Mouse (Mus musculus): ENCODE measurements around the gene Tpsab1. TPM values are rescaled to one million over a fixed set of nuclear protein-coding genes. Genes with fewer than 3 reads are reported as not detected.

The Tpsab1 gene
- polyA plus RNA-seq, 1 experiment from 2014 or later: not detected

DNA sequence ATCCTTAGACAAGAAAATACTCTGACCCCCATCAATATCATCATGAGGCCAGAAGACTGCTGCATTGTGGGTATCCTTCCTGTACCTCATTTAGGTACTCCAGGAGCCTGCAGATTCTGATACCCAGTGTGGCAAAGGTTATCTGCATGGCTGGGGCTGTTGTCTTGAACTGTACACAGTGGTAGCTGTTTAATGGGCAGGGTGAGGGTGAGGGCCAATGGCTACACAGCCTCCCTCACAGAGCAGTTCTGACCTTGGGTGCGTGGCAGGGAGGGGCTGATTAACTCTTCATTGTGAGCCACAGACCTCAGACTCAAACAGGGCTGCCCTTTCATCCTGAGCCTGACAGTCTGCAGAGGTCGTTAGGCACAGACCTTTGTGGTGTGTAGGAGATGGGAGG is 22.4 kb downstream of the Tpsab1 start:
- Histone ChIP-seq H3K27ac (no peak overlapping the region), H3K27me3 (peaks cover 20% of the 10 kb centered on the region; the same call in 1 of the 2 replicates), H3K9me3 (no peaks in the 10 kb centered on the region), H3K4me3 (replicated peaks) (no peak overlapping the region), H3K4me2 (no peak overlapping the region), H3K4me1 (no peaks in the 10 kb centered on the region), H3K9ac (no peak overlapping the region), H3K36me3 (replicated peaks) (no peaks in the 10 kb centered on the region)
- 18% methylated on average over 2 of the region's 2 CpGs for WGBS
- ATAC-seq (ENCODE audit: low FRiP score): no peak

- 93% methylated on average over 8 of the region's 8 CpGs for WGBS
- Histone ChIP-seq H3K9ac (no peak overlapping the region), H3K27ac (no peak overlapping the region), H3K27me3 (peaks cover 19% of the 10 kb centered on the region; the same call in 1 of the 2 replicates), H3K4me3 (replicated peaks) (no peak overlapping the region), H3K9me3 (no peaks in the 10 kb centered on the region), H3K4me2 (no peak overlapping the region), H3K4me1 (no peaks in the 10 kb centered on the region), H3K36me3 (replicated peaks) (no peaks in the 10 kb centered on the region)
- no peak for ATAC-seq (ENCODE audit: low FRiP score)
Measured at GRCm38 (mm10) chr17:25320819-25321218, 24.5 kb downstream of the Tpsab1 start.

GRCm38 (mm10) chr17:25318354-25318753 is 27.0 kb downstream of the Tpsab1 start, which contains the start of gene Prss29:
TSS of gene Prss29 (plus strand) at chr17:25318654.
- H3K4me2 ChIP-seq: no peak within 1 kb of the TSS
- no peaks in the 10 kb centered on the region for H3K4me1 ChIP-seq
- WGBS: 80% methylated on average over 5 of the region's 5 CpGs
- no peaks in the 10 kb centered on the region for H3K9me3 ChIP-seq
- H3K27ac ChIP-seq: no peak within 1 kb of the TSS
- peaks cover 12% of the 10 kb centered on the region; the same call in 1 of the 2 replicates for H3K27me3 ChIP-seq
- no peak for ATAC-seq (ENCODE audit: low FRiP score)
- no peaks in the 10 kb centered on the region for H3K36me3 ChIP-seq (replicated peaks)
- H3K4me3 ChIP-seq (replicated peaks): no peak within 1 kb of the TSS
- H3K9ac ChIP-seq: no peak within 1 kb of the TSS

GRCm38 (mm10) chr17:25308346-25308745 is 37.0 kb downstream of the Tpsab1 start, which contains the start of gene Prss28:
TSS of gene Prss28 (plus strand) at chr17:25308646.
- Histone ChIP-seq H3K36me3 (replicated peaks) (no peaks in the 10 kb centered on the region), H3K4me3 (replicated peaks) (no peak within 1 kb of the TSS), H3K4me1 (no peaks in the 10 kb centered on the region), H3K27ac (no peak within 1 kb of the TSS), H3K4me2 (no peak within 1 kb of the TSS), H3K9me3 (no peaks in the 10 kb centered on the region), H3K9ac (no peak within 1 kb of the TSS), H3K27me3 (no peaks in the 10 kb centered on the region)
- WGBS: 87% methylated on average over 4 of the region's 4 CpGs
- ATAC-seq (ENCODE audit: low FRiP score): no peak

- peaks cover 18% of the 10 kb centered on the region; the same call in 1 of the 2 replicates for H3K27me3 ChIP-seq
- no peak within 1 kb of the TSS for H3K9ac ChIP-seq
- H3K4me3 ChIP-seq (replicated peaks): no peak within 1 kb of the TSS
- no peaks in the 10 kb centered on the region for H3K4me1 ChIP-seq
- H3K36me3 ChIP-seq (replicated peaks): no peaks in the 10 kb centered on the region
- no peak for ATAC-seq (ENCODE audit: low FRiP score)
- H3K4me2 ChIP-seq: no peak within 1 kb of the TSS
- no peak within 1 kb of the TSS for H3K27ac ChIP-seq
- no peaks in the 10 kb centered on the region for H3K9me3 ChIP-seq
- 91% methylated on average over 5 of the region's 5 CpGs for WGBS
Measured at GRCm38 (mm10) chr17:25298094-25298493, 47.3 kb downstream of the Tpsab1 start, which contains the start of gene Prss34. TSS of gene Prss34 (plus strand) at chr17:25298394.

DNA sequence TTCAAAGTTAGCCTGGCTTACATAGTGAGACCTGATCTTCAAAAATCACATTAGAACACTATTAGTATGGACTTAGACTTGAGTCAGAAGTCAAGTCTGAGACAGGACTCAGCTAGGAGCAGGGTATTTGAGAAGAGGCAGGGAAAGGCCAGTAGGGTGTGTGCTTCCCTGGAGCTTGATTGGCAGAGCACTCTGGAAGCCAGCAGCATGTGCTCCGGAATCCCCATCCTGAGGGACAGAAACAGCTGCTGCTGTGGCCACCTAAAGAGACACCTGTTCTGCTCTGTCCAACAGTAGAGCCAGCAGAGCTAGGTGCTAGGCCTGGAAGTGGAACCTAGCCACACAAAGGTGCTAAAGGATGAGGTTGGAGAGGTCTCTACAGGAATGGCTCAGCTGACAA is 51.3 kb downstream of the Tpsab1 start:
- 50% methylated on average over 1 of the region's 1 CpGs for WGBS
- no peaks in the 10 kb centered on the region for H3K9me3 ChIP-seq
- H3K4me1 ChIP-seq: no peaks in the 10 kb centered on the region

DNA sequence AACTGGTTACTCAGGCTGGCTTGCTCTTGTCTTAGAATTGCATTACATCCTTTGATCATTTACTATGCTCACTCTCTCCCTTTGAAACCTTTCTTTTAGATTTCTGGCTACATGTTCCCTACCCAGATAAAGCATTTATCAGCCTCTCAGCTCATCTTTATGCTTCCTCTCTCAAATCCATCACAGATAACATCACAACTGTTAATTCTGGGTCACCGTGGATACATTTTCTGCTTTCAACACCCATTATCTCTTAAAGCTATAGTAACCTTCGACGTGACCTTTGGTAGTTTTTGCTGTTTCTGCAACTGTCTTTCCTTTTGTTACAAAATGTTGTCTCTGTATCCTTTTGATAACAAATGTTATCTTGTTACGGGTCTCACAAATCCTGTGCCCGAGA is 51.9 kb downstream of the Tpsab1 start:
- no peak for ATAC-seq (ENCODE audit: low FRiP score)
- Histone ChIP-seq H3K9me3 (no peaks in the 10 kb centered on the region), H3K4me2 (no peak overlapping the region), H3K27me3 (peaks cover 4% of the 10 kb centered on the region; the same call in 1 of the 2 replicates), H3K9ac (no peak overlapping the region), H3K4me3 (replicated peaks) (no peak overlapping the region), H3K36me3 (replicated peaks) (no peaks in the 10 kb centered on the region), H3K27ac (no peak overlapping the region), H3K4me1 (no peaks in the 10 kb centered on the region)
- 85% methylated on average over 5 of the region's 5 CpGs for WGBS

More for the DNA sequence above, 51.3 kb downstream of the Tpsab1 start:
- no peak for ATAC-seq (ENCODE audit: low FRiP score)
- Histone ChIP-seq H3K9ac (no peak overlapping the region), H3K27me3 (peaks cover 6% of the 10 kb centered on the region; the same call in 1 of the 2 replicates), H3K36me3 (replicated peaks) (no peaks in the 10 kb centered on the region), H3K27ac (no peak overlapping the region), H3K4me2 (no peak overlapping the region), H3K4me3 (replicated peaks) (no peak overlapping the region)

Other genes starting within 250 kb of the Tpsab1 start
- 42.4 and 47.5 TPM in 2 replicates for gene Telo2, start 229.6 kb downstream of the Tpsab1 start, polyA plus RNA-seq (2016; fragmentation: Nextera tagmentation; extraction: Ambion mirVana)
- gene Ptx4, start 224.8 kb downstream of the Tpsab1 start, polyA plus RNA-seq (2016; fragmentation: Nextera tagmentation; extraction: Ambion mirVana): 0.18 TPM in 1 of 2 replicates, not detected in the other
- gene Clcn7, start 212.2 kb downstream of the Tpsab1 start, polyA plus RNA-seq (2016; fragmentation: Nextera tagmentation; extraction: Ambion mirVana): 23.9 and 26.1 TPM in 2 replicates
- not detected in 2 replicates for gene Ccdc154, start 183.1 kb downstream of the Tpsab1 start, polyA plus RNA-seq (2016; fragmentation: Nextera tagmentation; extraction: Ambion mirVana)
- not detected in 2 replicates for gene Gm38655, start 170.1 kb downstream of the Tpsab1 start, polyA plus RNA-seq (2016; fragmentation: Nextera tagmentation; extraction: Ambion mirVana)
- 36.2 and 37.3 TPM in 2 replicates for gene BC003965, start 161.0 kb downstream of the Tpsab1 start, polyA plus RNA-seq (2016; fragmentation: Nextera tagmentation; extraction: Ambion mirVana)
- gene Unkl, start 157.2 kb downstream of the Tpsab1 start, polyA plus RNA-seq (2016; fragmentation: Nextera tagmentation; extraction: Ambion mirVana): 10.0 and 11.3 TPM in 2 replicates
- gene Gnptg, start 105.4 kb downstream of the Tpsab1 start, polyA plus RNA-seq (2016; fragmentation: Nextera tagmentation; extraction: Ambion mirVana): 60.1 and 64.4 TPM in 2 replicates
- gene Tsr3, start 105.4 kb downstream of the Tpsab1 start, polyA plus RNA-seq (2016; fragmentation: Nextera tagmentation; extraction: Ambion mirVana): 61.0 and 64.2 TPM in 2 replicates
- gene Baiap3, start 89.2 kb downstream of the Tpsab1 start, polyA plus RNA-seq (2016; fragmentation: Nextera tagmentation; extraction: Ambion mirVana): 2.9 and 3.8 TPM in 2 replicates
- gene Ube2i, start 70.9 kb downstream of the Tpsab1 start, polyA plus RNA-seq (2016; fragmentation: Nextera tagmentation; extraction: Ambion mirVana): 849 and 866 TPM in 2 replicates
- not detected in 2 replicates for gene Prss34, start 47.2 kb downstream of the Tpsab1 start, polyA plus RNA-seq (2016; fragmentation: Nextera tagmentation; extraction: Ambion mirVana)
- gene Prss28, start 36.9 kb downstream of the Tpsab1 start, polyA plus RNA-seq (2016; fragmentation: Nextera tagmentation; extraction: Ambion mirVana): not detected in 2 replicates
- gene Prss29, start 26.9 kb downstream of the Tpsab1 start, polyA plus RNA-seq (2016; fragmentation: Nextera tagmentation; extraction: Ambion mirVana): not detected in 2 replicates
- not detected in 2 replicates for gene Tpsb2, start 20.7 kb upstream of the Tpsab1 start, polyA plus RNA-seq (2016; fragmentation: Nextera tagmentation; extraction: Ambion mirVana)
- 0.29 and 0.45 TPM in 2 replicates for gene Tpsg1, start 23.7 kb upstream of the Tpsab1 start, polyA plus RNA-seq (2016; fragmentation: Nextera tagmentation; extraction: Ambion mirVana)
- gene Cacna1h, start 88.2 kb upstream of the Tpsab1 start, polyA plus RNA-seq (2016; fragmentation: Nextera tagmentation; extraction: Ambion mirVana): 7.8 and 7.9 TPM in 2 replicates
- gene Tekt4, start 109.1 kb upstream of the Tpsab1 start, polyA plus RNA-seq (2016; fragmentation: Nextera tagmentation; extraction: Ambion mirVana): 0.19 and 0.31 TPM in 2 replicates
- gene Sstr5, start 151.7 kb upstream of the Tpsab1 start, polyA plus RNA-seq (2016; fragmentation: Nextera tagmentation; extraction: Ambion mirVana): 0.10 TPM in 1 of 2 replicates, not detected in the other
- gene Sox8, start 225.1 kb upstream of the Tpsab1 start, polyA plus RNA-seq (2016; fragmentation: Nextera tagmentation; extraction: Ambion mirVana): 10.3 and 15.1 TPM in 2 replicates
- gene Lmf1, start 233.5 kb upstream of the Tpsab1 start, polyA plus RNA-seq (2016; fragmentation: Nextera tagmentation; extraction: Ambion mirVana): 17.8 and 21.0 TPM in 2 replicates

All from forebrain, embryonic 12.5 days (tissue).